Mouse (Mus musculus) neural tube, embryonic 14.5 days (tissue): ENCODE measurements around the gene Sccpdh. TPM values are rescaled to one million over a fixed set of nuclear protein-coding genes. Genes with fewer than 3 reads are reported as not detected.
"Not testable (repeated sequence)": the region's sequence is repeated elsewhere in the genome, so short reads cannot be mapped to it uniquely, and the experiment has no call there.

Experiments
- ATAC-seq: fragments of 200-750 bp; cut with Nextera tagmentation; 2 replicates; pipeline ENCODE4 v1.8.0; 2017; ENCODE audit warnings: low read depth, mild to moderate bottlenecking, moderate TSS enrichment, moderate library complexity
- H3K27ac ChIP-seq: fragments of 300-500 bp; sonication (generic); 2 replicates; pipeline ENCODE4 v1.5.1; 2014; ENCODE audit warnings: low read depth, mild to moderate bottlenecking, control low read depth, low read length, moderate library complexity, mixed read lengths
- H3K27me3 ChIP-seq: fragments of 300-500 bp; sonication (generic); 2 replicates; pipeline ENCODE4 v1.6.1; 2014; ENCODE audit warnings: low read length; ENCODE audit not compliant: control insufficient read depth, insufficient read depth
- H3K36me3 ChIP-seq: fragments of 300-500 bp; sonication (generic); 2 replicates; pipeline ENCODE4 v1.6.1; 2014; ENCODE audit warnings: low read length, mixed read lengths; ENCODE audit not compliant: control insufficient read depth, insufficient read depth
- H3K4me1 ChIP-seq: fragments of 300-500 bp; sonication (generic); 2 replicates; pipeline ENCODE4 v1.6.1; 2014; ENCODE audit warnings: low read length; ENCODE audit not compliant: control insufficient read depth, insufficient read depth
- H3K4me2 ChIP-seq: fragments of 300-500 bp; sonication (generic); 2 replicates; pipeline ENCODE4 v1.6.1; 2014; ENCODE audit warnings: mild to moderate bottlenecking, low read depth, low read length, control low read depth
- H3K4me3 ChIP-seq: fragments of 300-500 bp; sonication (generic); 2 replicates; pipeline ENCODE4 v1.5.1; 2014; ENCODE audit warnings: low read depth, low read length, control low read depth, mixed read lengths
- H3K9ac ChIP-seq: fragments of 300-500 bp; sonication (generic); replicated peaks from 2 replicates; pipeline ENCODE4 v1.6.1; 2014; ENCODE audit warnings: low read depth, mild to moderate bottlenecking, control low read depth, low read length, mixed read lengths
- H3K9me3 ChIP-seq: fragments of 300-500 bp; sonication (generic); 2 replicates; pipeline ENCODE4 v1.6.1; 2016; ENCODE audit warnings: low read length; ENCODE audit not compliant: control insufficient read depth
- WGBS: fragments of 180-500 bp; shearing (Covaris S2); extraction: QIAGEN DNeasy Blood & Tissue Kit; methylation state at CpG from one replicate; pipeline ENCODE4 v1.1.7; 2014; 5-methylcytosine and 5-hydroxymethylcytosine counted together
- polyA plus RNA-seq: library from polyadenylated mRNA; unstranded; fragments of >200 nt; fragmentation: Nextera tagmentation; extraction: Ambion mirVana; gene quantifications from 2 replicates; pipeline ENCODE4 v1.2.1, GENCODE M21; 2014

Sccpdh gene
- polyA plus RNA-seq, 1 experiment from 2014 or later, result 186 TPM

- not testable (repeated sequence) for H3K27ac ChIP-seq, H3K9ac ChIP-seq, ATAC-seq, H3K27me3 ChIP-seq, H3K4me2 ChIP-seq, H3K4me1 ChIP-seq, H3K4me3 ChIP-seq, H3K9me3 ChIP-seq
- H3K36me3 ChIP-seq, result peaks cover 52% of the 10 kb centered on the region
- WGBS, result 91% methylated on average over 9 of the region's 10 CpGs
Observed at GRCm38 (mm10) chr1:179682753-179683152, 14.7 kb downstream of the Sccpdh start.

GRCm38 (mm10) chr1:179686348-179686747, 18.3 kb downstream of the Sccpdh start:
- no peak overlapping the region for H3K4me3 ChIP-seq
- WGBS, result 94% methylated on average over 6 of the region's 6 CpGs
- no peak overlapping the region for H3K27ac ChIP-seq
- ATAC-seq, result no peak
- H3K4me2 ChIP-seq, result no peak overlapping the region
- H3K9me3 ChIP-seq, result no peaks in the 10 kb centered on the region
- H3K9ac ChIP-seq, result no peak overlapping the region
- H3K4me1 ChIP-seq, result no peaks in the 10 kb centered on the region
- H3K27me3 ChIP-seq, result no peaks in the 10 kb centered on the region
- peaks cover 32% of the 10 kb centered on the region for H3K36me3 ChIP-seq

- Histone ChIP-seq H3K9me3 (no peaks in the 10 kb centered on the region), H3K4me3 (no peak overlapping the region), H3K9ac (no peak overlapping the region), H3K27me3 (no peaks in the 10 kb centered on the region), H3K4me2 (no peak overlapping the region), H3K27ac (no peak overlapping the region), H3K36me3 (peaks cover 28% of the 10 kb centered on the region), H3K4me1 (no peaks in the 10 kb centered on the region)
- WGBS, result 86% methylated on average over 5 of the region's 5 CpGs
- no peak for ATAC-seq
Observed at GRCm38 (mm10) chr1:179686781-179687180, 18.8 kb downstream of the Sccpdh start.

GRCm38 (mm10) chr1:179687305-179687704, 19.3 kb downstream of the Sccpdh start:
- no peak for ATAC-seq
- no peak overlapping the region for H3K27ac ChIP-seq
- no peaks in the 10 kb centered on the region for H3K4me1 ChIP-seq
- H3K9ac ChIP-seq, result no peak overlapping the region
- peaks cover 26% of the 10 kb centered on the region for H3K36me3 ChIP-seq
- no peak overlapping the region for H3K4me3 ChIP-seq
- 91% methylated on average over 1 of the region's 1 CpGs for WGBS
- no peaks in the 10 kb centered on the region for H3K27me3 ChIP-seq
- no peak overlapping the region for H3K4me2 ChIP-seq
- H3K9me3 ChIP-seq, result no peaks in the 10 kb centered on the region

GRCm38 (mm10) chr1:179687966-179688365, 20.0 kb downstream of the Sccpdh start:
- 90% methylated on average over 3 of the region's 3 CpGs for WGBS

GRCm38 (mm10) chr1:179688415-179688814, 20.4 kb downstream of the Sccpdh start:
- H3K9ac ChIP-seq, result no peak overlapping the region
- no peak overlapping the region for H3K4me2 ChIP-seq
- H3K27me3 ChIP-seq, result no peaks in the 10 kb centered on the region
- peaks cover 26% of the 10 kb centered on the region for H3K36me3 ChIP-seq
- H3K27ac ChIP-seq, result no peak overlapping the region
- no peak for ATAC-seq
- no peaks in the 10 kb centered on the region for H3K4me1 ChIP-seq
- no peak overlapping the region for H3K4me3 ChIP-seq
- 88% methylated on average over 6 of the region's 6 CpGs for WGBS
- H3K9me3 ChIP-seq, result no peaks in the 10 kb centered on the region

More at GRCm38 (mm10) chr1:179687966-179688365, 20.0 kb downstream of the Sccpdh start:
- ATAC-seq, result no peak
- no peak overlapping the region for H3K9ac ChIP-seq
- H3K4me2 ChIP-seq, result no peak overlapping the region
- no peaks in the 10 kb centered on the region for H3K4me1 ChIP-seq
- no peaks in the 10 kb centered on the region for H3K27me3 ChIP-seq
- no peaks in the 10 kb centered on the region for H3K9me3 ChIP-seq
- H3K4me3 ChIP-seq, result no peak overlapping the region
- H3K27ac ChIP-seq, result no peak overlapping the region
- peaks cover 26% of the 10 kb centered on the region for H3K36me3 ChIP-seq

GRCm38 (mm10) chr1:179688914-179689313, 20.9 kb downstream of the Sccpdh start:
- no peak overlapping the region for H3K27ac ChIP-seq
- H3K27me3 ChIP-seq, result no peaks in the 10 kb centered on the region
- H3K36me3 ChIP-seq, result peaks cover 26% of the 10 kb centered on the region
- H3K4me2 ChIP-seq, result no peak overlapping the region
- no peak overlapping the region for H3K4me3 ChIP-seq
- no peak for ATAC-seq
- no peak overlapping the region for H3K9ac ChIP-seq
- WGBS, result 74% methylated on average over 5 of the region's 5 CpGs
- no peaks in the 10 kb centered on the region for H3K9me3 ChIP-seq
- no peaks in the 10 kb centered on the region for H3K4me1 ChIP-seq

- Histone ChIP-seq H3K4me3 (no peak overlapping the region), H3K9ac (no peak overlapping the region), H3K4me2 (no peak overlapping the region), H3K27me3 (no peaks in the 10 kb centered on the region), H3K27ac (no peak overlapping the region), H3K9me3 (no peaks in the 10 kb centered on the region), H3K36me3 (peaks cover 26% of the 10 kb centered on the region), H3K4me1 (no peaks in the 10 kb centered on the region)
- 69% methylated on average over 6 of the region's 6 CpGs for WGBS
- ATAC-seq, result no peak
Observed at GRCm38 (mm10) chr1:179689479-179689878, 21.5 kb downstream of the Sccpdh start.

GRCm38 (mm10) chr1:179704150-179704549, 36.1 kb downstream of the Sccpdh start:
- H3K9ac ChIP-seq, result no peak overlapping the region
- no peak for ATAC-seq
- no peaks in the 10 kb centered on the region for H3K9me3 ChIP-seq
- WGBS, result 90% methylated on average over 3 of the region's 3 CpGs
- H3K4me3 ChIP-seq, result no peak overlapping the region
- no peak overlapping the region for H3K4me2 ChIP-seq
- H3K27ac ChIP-seq, result no peak overlapping the region
- H3K36me3 ChIP-seq, result no peaks in the 10 kb centered on the region
- H3K27me3 ChIP-seq, result no peaks in the 10 kb centered on the region
- H3K4me1 ChIP-seq, result no peaks in the 10 kb centered on the region

- Histone ChIP-seq H3K36me3 (no peaks in the 10 kb centered on the region), H3K4me1 (no peaks in the 10 kb centered on the region), H3K4me3 (no peak overlapping the region), H3K27me3 (no peaks in the 10 kb centered on the region), H3K4me2 (no peak overlapping the region), H3K9me3 (no peaks in the 10 kb centered on the region), H3K27ac (no peak overlapping the region), H3K9ac (no peak overlapping the region)
- 96% methylated on average over 6 of the region's 6 CpGs for WGBS
- no peak for ATAC-seq
Observed at GRCm38 (mm10) chr1:179705154-179705553, 37.1 kb downstream of the Sccpdh start.
